Mouse (Mus musculus): Measurements from ENCODE around the gene Slc39a13.
"Not testable (repeated sequence)": the region's sequence is repeated elsewhere in the genome, so short reads cannot be mapped to it uniquely, and the experiment has no call there.

The Slc39a13 gene

DNA sequence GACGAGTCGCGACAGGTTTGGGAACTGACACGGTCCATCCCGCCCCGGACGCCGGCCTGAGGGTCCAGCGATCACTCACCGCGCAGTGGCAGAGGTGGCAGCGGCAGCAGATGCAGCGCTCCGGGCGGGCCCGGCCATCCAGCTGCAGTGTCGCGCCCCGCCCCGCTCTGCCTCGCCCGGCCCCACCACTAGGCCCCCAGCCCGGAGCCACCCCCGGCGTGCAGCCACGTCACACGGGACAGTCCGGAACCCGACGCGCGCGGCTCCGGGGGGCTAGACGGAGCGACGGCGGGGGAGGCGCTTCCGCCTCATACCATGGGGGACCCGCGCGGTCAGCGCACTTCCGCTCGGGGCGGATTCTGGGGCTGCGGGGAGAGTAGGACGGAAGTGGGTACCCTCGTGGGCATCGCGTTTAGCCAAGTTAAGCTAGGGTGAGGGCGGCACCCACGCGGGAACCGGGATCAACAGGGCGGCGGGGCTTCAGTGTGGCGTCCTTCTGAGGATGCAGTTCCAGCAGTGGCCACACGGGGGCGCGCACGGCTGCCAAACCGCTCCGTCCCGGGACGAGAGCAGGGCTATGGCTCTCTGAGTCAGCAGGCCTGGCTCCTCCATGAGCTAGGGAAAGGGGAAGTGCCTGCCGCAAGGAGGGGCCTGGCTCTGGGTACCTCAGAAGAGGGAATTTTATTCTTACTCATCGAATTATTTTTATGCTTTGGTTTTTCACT is at the start of gene Slc39a13:
Gene Slc39a13, minus strand, starts transcription at position 342 of the 725 bp plus-strand sequence.
- DNase-seq = peak; percentile 95 to 96

DNA sequence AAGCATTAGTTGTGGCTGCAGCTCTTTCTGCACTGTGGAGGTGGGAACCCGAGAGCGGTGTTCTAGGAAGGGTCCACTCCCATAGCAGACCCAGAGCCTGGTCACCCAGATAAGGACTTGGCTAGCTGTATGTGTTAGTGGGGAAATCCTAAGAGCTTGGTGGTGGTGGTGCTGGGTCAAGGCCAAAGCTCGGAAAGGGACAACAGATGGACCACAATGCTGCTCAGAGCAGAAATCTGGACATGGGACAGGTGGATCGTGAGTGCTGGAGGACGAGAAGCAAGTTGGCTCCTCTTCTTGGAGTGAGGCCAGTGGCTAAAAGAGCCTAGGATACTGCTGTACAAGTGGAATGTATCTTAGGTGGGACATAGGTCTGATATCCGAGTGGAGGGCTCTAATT is 49.3 kb upstream of the Slc39a13 start:
- DNase-seq = no peak

DNA sequence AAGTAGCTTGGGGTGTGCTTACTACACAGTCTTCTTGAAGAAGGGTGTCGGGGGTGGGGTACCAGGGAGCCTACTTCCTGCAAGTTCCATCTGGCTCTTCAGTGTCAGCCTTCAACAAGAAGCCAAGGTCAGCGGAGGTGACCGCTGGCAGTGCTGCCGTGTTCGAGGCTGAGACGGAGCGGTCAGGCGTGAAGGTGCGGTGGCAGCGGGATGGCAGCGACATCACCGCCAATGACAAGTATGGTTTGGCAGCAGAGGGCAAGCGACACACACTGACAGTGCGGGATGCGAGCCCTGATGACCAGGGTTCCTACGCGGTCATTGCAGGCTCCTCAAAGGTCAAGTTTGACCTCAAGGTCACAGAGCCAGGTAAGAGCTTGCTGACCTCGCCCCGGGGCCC is 48.8 kb upstream of the Slc39a13 start:
- no peak for DNase-seq

DNA sequence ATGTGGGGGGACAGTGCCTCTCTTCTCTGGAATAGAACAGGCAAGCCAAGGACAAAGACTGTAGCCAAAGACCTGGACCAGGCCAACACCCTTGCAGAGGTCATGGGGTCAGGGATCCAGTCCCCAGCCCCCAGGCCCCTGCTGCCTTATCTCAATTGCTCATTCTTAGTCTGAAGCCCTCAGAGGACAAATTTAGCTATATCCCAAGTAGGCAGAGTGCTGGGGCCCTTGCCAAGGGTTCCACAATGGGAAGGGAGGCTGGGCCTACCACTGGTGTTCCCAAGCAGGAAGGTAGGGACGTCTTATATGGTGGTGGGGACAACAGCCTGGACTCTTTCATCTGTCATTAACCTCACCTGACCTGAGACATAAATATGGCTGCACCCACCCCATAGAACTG is 48.4 kb upstream of the Slc39a13 start:
- DNase-seq = no peak

DNA sequence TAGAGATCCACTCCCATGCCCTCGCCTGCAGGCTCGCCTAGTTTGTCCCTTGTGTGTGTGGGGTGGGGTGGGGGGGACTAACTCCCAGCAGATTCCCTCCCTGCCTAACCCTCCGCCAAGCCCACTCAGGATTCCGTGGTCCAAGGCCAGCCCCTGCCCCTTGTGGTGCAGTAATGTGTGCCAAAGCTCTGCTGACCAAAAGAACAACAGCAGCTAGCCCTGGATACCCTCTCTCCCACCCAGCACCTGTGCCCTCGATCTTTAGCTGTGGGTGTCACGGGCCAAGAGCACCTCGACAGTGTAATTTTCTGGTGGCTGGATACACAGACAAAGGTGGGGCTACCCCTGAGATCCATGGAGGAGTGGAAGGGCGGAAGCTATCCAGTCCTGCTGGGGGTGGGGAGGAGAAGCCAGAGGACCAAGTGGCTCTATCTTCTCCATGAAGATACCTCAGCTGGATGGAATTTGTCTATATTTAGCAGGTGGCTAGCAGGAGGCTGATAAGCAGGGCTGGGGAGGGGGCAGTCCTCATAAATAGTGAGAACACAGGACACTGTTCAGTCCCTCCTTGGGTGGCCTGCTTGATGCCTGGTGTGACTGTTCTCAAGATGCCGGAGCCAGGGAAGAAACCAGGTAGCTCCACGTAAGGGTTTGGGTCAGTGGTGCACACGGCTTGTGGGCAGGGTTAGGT is 47.5 kb upstream of the Slc39a13 start, which contains the start of gene Mybpc3:
Gene Mybpc3, plus strand, starts transcription at position 560 of the 691 bp plus-strand sequence.
- DNase-seq = no peak

DNA sequence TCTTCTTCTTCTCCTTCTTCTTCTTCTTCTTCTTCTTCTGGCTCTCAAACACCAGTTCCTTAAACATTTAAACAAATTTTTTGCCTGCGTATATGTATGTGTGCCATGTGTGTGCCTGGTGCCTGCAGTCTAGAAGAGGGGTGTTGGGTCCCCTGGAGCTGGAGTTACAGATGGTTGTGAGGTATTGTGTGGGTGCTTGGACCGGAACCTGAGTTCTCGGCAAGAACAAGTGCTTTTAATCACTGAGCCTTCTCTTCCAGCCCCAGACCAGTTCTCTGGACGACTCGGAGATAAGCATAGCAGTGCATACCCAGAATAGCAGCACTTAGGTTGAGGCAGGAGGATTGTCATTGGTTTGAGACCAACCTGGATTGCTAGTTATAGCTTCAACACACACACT is 46.6 kb upstream of the Slc39a13 start:
- DNase-seq = no peak

DNA sequence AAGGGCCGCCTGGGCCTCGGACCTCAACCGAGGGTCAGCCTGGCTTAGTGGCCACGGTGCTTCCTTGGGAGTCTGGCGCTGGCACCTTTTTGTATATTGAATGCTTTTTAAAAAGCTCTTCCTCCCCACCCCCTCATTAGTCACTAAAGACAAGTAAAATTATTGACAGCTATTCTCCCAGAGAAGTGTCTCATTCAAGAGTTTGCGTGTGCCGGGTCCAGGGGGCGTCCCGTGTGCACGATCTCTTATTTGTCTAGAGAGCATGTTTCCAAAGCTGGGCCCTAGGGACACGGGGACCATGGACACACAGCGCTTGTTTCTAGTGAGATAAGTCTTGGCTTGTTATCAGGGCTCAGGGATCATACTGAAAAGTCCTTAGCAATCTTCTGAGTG is 45.4 kb upstream of the Slc39a13 start:
- DNase-seq = no peak

DNA sequence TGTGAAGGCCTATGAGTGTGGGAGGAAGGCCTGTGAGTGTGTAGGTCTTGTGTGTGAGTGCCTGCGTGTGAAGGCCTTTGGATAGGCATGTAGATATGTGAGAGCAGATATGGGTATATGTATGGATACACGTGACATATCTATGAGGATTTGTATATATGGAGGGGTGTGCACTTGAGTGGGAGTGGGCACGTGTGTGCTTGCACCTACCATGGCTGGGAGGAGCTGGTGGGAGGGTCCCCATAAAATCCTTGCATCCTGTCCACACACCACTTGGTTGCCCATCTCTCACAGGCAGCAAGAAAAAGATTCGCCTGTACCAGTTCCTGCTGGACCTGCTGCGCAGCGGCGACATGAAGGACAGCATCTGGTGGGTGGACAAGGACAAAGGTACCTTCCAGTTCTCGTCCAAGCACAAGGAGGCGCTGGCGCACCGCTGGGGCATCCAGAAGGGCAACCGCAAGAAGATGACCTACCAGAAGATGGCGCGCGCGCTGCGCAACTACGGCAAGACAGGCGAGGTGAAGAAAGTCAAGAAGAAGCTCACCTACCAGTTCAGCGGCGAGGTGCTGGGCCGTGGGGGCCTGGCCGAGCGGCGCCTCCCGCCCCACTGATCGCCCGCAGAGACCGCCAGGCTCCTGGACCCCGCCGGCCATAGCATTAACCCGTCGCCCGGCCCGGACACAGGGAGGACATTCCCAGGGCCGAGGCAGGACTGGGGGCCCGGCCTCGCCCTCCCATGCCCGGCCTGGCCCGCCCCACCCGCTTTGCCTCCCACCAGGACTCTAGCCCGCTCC is 44.8 kb upstream of the Slc39a13 start:
- peak; percentile 38 to 64 for DNase-seq

DNA sequence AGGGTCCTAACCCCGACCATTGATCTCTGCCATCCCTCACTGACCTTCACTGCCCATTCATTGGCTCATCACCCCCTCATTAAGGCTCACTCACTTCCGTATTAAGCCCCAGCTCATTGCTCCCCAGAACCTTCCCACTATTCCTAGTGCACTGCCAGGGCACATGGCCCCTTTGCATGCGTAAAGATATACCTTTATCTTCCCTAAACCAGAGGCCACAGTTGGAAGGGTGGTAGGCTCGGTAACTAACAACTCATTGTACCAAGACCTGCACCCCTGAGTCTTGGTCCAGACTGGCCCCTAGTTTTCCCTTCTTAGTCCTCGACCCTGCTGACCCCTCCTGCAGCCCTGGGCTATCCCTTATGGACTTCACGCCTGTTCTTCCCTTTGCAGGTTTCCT is 43.6 kb upstream of the Slc39a13 start:
- DNase-seq = no peak

DNA sequence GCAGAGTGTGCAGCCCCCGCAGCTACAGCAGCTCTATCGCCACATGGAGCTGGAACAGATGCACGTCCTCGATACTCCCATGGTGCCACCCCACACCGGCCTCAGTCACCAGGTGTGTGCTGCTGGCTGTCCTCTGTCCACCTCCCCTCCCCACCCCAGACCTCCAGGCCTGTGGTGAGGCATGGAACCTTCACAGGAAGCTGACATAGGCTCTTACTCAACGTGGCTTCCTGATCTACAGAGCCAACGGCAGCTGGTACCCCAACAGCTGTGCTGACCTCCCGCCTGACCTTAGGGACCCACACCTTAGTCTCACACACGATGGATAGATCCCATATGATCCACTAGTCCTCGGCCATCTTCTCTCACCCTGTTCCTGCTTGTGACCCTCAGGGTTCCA is 43.1 kb upstream of the Slc39a13 start:
- DNase-seq = no peak

DNA sequence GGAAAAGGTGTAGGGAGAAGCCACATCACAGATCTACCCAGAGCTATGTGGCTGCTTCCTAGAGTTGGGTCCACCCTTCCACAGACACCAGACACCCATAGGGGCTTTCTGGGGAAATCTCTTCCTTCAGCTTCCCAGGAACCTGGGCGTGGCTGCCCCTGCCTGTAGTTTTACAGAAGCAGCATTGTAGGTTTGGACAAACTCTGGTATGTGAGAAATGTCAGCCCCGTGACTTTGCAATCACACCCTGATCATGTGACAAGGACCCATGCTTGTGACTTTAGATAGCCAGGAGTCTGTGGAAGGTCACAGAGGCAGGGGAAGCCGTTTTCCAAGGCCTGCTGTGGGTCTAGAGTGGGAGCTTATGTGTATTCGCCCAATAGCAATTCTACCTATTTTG is 42.3 kb upstream of the Slc39a13 start:
- DNase-seq = no peak

DNA sequence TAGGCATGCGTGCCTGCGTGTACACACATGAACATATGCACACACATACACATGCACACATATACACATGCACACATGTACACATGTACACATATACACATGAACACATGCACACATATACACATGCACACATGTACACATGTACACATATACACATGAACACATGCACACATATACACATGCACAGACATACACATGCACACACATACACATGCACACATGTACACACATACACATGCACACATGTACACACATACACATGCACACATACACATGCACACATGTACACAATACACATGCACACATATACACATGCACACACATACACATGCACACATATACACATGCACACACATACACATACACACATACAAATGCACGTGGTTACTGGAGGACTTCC is 41.6 kb upstream of the Slc39a13 start:
- DNase-seq = not testable (repeated sequence)

DNA sequence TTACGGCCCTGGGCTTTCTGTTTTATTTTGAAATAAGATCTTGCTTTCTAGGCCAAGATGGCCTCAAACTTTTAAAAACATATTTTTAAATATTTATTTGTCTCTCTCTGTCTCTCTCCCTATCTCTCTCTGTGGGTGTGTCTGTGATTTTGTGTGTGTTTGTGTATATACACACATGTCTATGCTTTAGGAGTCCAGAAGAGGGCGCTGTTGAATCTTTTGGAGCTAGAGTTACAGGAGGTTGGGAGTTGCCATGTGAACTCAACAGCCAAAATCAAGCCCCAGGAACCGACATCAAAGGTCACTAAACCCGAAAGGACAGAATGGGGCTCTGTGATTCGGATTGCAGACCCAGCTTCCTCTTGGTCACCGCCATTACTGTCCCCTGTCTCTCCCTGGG is 40.2 kb upstream of the Slc39a13 start:
- DNase-seq = no peak

DNA sequence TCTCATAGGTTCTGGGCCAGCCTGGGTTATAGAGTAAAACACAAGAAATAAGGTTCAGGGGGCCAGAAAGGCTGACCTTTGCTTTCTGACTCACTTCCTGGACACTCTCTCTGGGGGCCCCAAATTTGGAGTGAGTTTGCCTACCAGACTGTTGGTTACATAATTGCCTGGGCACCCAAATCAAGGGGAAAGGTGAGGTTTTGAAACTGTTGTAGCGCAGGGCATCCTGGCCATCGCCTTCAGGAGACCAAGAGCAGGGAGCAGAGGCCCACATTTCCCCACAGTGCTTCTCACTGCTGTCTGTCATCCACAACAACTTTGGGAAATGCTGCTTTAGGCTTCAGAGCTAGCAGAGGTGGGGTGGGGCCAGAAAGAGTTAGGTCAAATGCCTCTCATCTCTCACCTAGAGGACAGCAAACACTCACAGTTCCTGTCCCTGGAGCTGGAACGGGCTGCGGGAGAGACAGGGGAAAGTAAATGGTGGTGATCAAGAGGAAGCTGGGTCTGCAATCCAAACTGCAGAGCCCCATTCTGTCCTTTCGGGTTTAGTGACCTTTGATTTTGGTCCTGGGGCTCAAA is 39.7 kb upstream of the Slc39a13 start:
- DNase-seq = no peak

DNA sequence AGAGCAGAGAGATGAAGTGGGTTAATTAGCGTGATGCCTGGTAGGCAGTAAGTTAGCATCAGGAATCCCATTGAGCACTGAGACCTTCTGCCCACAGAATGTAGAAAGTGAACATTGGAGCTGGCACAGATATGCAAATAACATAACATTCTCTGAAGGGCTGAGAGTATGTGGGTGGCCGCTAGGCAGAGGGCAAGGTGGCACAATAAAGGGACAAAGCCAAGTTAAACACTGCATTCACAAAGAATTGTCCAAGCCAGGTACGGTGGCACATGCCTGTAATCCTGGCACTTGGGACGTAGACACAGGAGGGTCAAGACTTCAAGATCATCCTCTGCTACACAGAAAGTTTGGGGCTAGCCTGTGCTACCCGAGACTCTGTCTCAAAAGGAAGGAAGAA is 39.0 kb upstream of the Slc39a13 start:
- no peak for DNase-seq

DNA sequence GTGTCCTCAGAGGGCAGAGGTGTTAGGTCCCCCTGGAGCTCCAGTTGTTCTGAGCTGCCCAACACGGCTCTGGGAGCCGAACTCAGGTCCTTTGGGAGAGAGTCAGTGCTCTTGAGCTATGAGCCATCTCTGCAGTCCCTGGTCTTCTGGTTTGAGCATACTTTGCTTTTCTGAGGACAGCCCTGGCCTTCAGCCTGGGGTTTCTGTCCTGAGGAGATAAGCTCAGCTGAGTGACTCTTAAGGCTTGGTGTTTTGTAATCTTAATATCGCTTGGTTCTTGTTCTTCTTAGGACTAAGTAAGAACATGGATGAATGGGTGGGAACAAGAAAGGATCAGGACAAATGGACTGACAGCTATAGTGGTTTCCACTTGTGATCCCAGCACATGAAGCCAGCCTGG is 37.9 kb upstream of the Slc39a13 start:
- DNase-seq = no peak

DNA sequence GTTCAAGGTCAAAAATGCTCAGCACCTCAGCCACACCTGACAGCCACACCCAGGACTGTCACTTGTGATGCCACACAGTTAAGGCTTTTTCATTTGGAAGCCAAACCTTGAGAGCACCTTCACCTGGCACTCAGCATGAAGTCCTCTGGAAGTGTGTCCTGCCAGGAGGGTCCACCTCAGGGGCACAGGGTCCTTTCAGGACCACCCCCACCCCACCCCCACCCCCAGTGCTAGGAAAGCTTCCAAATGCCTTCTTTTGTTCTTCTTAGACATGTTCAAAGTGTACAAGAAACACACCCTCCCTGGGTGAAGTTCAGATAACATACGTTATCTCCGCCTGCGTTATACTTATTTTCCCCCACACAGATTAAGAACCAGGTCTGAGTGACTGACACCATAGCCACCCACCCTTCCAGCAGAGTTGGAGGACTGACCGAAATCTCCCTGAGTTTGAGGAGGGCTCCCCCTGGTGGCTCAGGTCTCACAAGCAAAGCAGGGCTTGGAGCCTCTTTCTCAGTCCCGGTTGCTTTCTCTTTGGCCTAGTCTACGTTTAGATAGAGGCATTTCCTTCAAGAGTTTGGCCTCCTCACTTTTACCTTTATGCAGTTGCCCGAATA is 31.0 kb upstream of the Slc39a13 start:
- DNase-seq = peak; percentile 78 to 93

DNA sequence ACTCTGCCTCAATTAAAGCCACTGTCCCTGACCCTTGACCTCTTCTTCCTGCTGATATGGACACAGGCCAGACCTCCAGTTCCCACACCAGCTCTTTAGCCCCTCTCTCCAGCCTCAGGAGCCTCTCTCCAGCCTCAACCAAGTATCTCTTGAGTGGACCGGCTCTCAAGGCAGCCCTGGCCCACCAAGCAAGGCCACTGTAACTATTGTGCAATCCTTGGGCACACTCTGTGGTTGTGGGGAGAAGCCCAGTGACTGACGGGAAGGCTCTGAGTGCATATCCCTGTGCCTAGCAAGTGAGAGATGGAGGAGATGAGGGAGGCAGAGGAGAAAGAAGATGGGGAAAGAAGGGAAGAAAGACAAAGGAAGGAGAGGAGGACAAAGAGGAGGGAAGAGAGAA is 27.9 kb upstream of the Slc39a13 start:
- no peak for DNase-seq

DNA sequence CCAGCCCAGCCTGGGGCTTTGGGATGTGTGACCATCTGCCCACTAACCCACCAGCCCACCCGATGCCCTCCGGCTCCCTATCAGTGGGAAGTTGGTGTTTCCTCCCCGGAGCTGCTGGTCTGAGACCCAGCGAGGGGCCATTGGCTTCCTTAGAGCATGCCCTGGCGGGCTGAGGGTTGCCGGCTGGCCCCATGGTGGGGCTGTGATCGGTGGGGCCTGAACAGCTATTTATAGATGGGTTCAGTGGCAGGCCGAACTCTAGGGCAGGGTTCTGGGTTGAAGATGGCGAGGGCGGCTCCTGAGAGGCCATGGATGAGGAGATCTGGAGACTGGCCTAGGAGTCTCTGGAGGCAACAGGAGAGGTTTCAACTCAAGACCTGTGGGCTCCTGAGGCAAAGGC is 26.8 kb upstream of the Slc39a13 start:
- peak; percentile 50 to 58 for DNase-seq

DNA sequence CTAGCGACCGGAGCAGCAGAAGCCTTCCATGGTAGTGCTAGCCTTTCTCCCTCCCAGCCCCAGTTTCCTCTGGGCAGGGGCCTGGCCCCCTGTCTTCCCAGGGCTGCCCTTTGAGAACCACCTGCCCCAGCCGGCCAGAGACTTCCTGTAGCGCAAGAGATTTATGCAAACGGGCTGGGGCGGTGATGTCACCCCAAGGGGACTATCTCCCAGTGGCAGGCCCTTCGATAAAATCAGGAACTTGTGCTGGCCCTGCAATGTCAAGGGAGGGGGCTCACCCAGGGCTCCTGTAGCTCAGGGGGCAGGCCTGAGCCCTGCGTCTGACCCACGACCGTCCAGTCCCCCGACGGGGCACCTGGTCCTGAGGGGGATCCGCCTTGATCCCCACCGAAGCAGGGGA is 26.3 kb upstream of the Slc39a13 start:
- DNase-seq = peak; percentile 75 to 80

DNA sequence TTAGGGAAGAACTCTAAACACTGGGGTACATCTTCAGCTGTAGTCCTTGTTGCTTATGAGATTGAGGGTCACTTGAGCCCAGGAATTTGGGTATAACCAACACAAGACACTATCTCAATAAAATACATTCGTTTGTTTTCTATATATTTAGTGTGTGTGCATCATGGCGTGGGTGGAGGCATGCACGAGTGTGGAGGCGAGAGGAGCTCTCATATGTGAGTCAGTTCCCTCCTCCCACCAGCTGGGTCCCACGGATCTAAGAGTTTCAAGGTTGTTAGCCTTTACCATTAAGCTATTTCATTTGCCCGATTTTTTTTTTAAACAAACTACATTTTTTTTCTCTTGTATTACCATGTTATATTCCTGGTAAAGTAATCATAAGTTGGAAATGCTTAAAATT is 20.6 kb upstream of the Slc39a13 start:
- DNase-seq = no peak

DNA sequence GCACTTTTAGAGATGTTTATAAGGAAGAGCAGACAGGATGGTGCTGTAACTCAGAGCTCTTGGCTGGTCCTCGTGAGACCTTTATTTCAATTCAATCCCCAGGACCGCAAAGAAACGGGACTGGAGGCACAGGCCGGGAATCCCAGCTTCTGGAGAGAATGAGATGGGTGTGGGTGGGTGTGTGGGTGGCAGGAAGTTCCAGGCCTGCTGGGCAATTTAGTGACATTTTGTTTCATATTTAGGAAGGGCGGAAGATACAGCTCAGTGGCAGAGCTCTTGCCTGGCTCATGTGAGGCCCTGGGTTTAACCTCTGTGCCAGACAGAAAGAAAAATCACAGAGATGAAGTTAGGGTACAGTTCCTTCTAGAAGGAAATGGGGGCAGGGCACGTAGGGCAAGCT is 20.0 kb upstream of the Slc39a13 start:
- DNase-seq = no peak

DNA sequence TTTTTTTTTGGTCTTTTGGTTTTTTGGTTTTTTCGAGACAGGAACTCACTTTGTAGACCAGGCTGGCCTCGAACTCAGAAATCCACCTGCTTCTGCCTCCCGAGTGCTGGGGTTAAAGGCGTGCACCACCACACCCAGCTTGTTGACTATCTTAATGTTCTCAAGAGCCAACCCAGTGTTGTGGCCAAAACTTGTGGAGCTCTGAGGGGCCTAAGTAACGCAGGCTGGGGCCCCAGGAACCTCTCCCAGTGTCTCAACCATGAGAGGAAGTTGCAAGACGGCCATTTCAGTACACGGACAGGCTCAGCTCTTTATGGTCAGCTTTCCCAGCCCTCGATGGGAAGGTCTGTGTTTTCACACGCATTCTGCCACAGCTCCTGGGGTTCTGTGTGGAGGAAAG is 18.8 kb upstream of the Slc39a13 start:
- DNase-seq = no peak
